Mouse (Mus musculus) myocyte (in vitro differentiated cells): ENCODE measurements around the gene Cfd.

Source experiments
- MYOG ChIP-seq, 3 experiments: IDR thresholded peaks; one replicate each; pipeline ENCODE4 v1.6.1; 2011; ENCODE audit warnings: control low read depth in 2 of 3, low read depth in 2 of 3, mild to moderate bottlenecking in 2 of 3; ENCODE audit not compliant: insufficient read length in 2 of 3, control insufficient read depth in 1 of 3, insufficient read depth in 1 of 3
- POLR2A ChIP-seq: IDR thresholded peaks from one replicate; pipeline ENCODE4 v1.6.1; 2011; ENCODE audit warnings: low read depth, mild to moderate bottlenecking, control low read depth, moderate library complexity; ENCODE audit not compliant: insufficient read length

DNA sequence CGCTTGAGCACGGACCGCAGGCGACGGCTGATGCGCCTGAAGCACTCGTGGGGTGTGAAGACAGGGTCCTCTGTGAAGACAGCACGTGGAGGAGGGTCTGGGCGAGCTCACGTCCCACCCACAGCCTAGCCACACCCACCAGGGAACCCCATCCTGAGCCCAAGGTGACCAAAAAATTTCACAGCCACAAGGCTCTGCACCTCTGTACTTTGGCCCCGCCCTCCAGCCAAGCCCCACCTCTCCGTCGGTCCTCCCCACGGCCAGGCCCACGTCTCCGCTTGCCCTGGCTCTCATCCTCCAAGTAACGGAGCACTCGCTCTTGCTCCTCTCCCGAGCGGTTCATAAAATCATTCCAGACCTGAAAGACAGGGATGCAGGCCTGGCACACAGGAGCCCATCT, 21.8 kb downstream of the Cfd start:
- TF ChIP-seq POLR2A (no peak), MYOG (IDR thresholded peaks at IDR 0.05; ENCODE audit: control insufficient read depth in 1 of 3, insufficient read depth in 1 of 3, insufficient read length in 2 of 3, low read depth in 2 of 3) (no peak)
